Mouse (Mus musculus) embryonic facial prominence, embryonic 10.5 days (tissue): Measurements from ENCODE around the gene Tectb. TPM values are rescaled to one million over a fixed set of nuclear protein-coding genes. Genes with fewer than 3 reads are reported as not detected.

Source experiments
- DNase-seq: peaks from one replicate; pipeline ENCODE4 v3.0.0-alpha.2; 2017; ENCODE audit warnings: low spot score
- H3K27ac ChIP-seq: fragments of 300-500 bp; sonication (generic); replicated peaks from 2 replicates; pipeline ENCODE4 v1.5.1; 2016; ENCODE audit warnings: mild to moderate bottlenecking
- H3K27me3 ChIP-seq: fragments of 300-500 bp; sonication (generic); replicated peaks from 2 replicates; pipeline ENCODE4 v1.6.1; 2016; ENCODE audit warnings: low read depth, mild to moderate bottlenecking; ENCODE audit not compliant: poor library complexity, severe bottlenecking
- H3K36me3 ChIP-seq: fragments of 300-500 bp; sonication (generic); replicated peaks from 2 replicates; pipeline ENCODE4 v1.6.1; 2016; ENCODE audit warnings: mild to moderate bottlenecking, moderate library complexity
- H3K4me1 ChIP-seq: fragments of 300-500 bp; sonication (generic); 2 replicates; pipeline ENCODE4 v1.6.1; 2016
- H3K4me3 ChIP-seq: fragments of 300-500 bp; sonication (generic); 2 replicates; pipeline ENCODE4 v1.5.1; 2016; ENCODE audit warnings: mild to moderate bottlenecking, moderate library complexity
- H3K9me3 ChIP-seq: fragments of 300-500 bp; sonication (generic); 2 replicates; pipeline ENCODE4 v1.6.1; 2016; ENCODE audit warnings: mild to moderate bottlenecking
- WGBS: fragments of 180-500 bp; shearing (Covaris S2); methylation state at CpG from one replicate; pipeline ENCODE4 v1.1.7; 2016; 5-methylcytosine and 5-hydroxymethylcytosine counted together
- polyA plus RNA-seq: library from polyadenylated mRNA; unstranded; fragments of >200 nt; fragmentation: Nextera tagmentation; extraction: Ambion mirVana; gene quantifications from 2 replicates; pipeline ENCODE4 v1.2.1, GENCODE M21; 2016

The Tectb gene
- polyA plus RNA-seq = not detected in 2 replicates

GRCm38 (mm10) chr19:55180433-55180832, at the start of gene Tectb:
TSS of gene Tectb (plus strand) at chr19:55180733.
- no peak within 1 kb of the TSS for H3K4me3 ChIP-seq
- H3K27ac ChIP-seq = no peak within 1 kb of the TSS
- peaks cover 6% of the 10 kb centered on the region; the same call in 1 of the 2 replicates for H3K4me1 ChIP-seq
- 80% methylated on average over 5 of the region's 5 CpGs for WGBS
- no peaks in the 10 kb centered on the region for H3K36me3 ChIP-seq
- H3K27me3 ChIP-seq = no peaks in the 10 kb centered on the region
- DNase-seq = no peak
- no peaks in the 10 kb centered on the region for H3K9me3 ChIP-seq

GRCm38 (mm10) chr19:55131747-55132146, 48.8 kb upstream of the Tectb start:
- Histone ChIP-seq H3K4me1 (peaks cover 10% of the 10 kb centered on the region), H3K4me3 (no peak overlapping the region), H3K27ac (no peak overlapping the region), H3K9me3 (no peaks in the 10 kb centered on the region), H3K27me3 (no peaks in the 10 kb centered on the region), H3K36me3 (no peaks in the 10 kb centered on the region)
- no peak for DNase-seq
- 55% methylated on average over 1 of the region's 1 CpGs for WGBS

- peaks cover 11% of the 10 kb centered on the region for H3K4me1 ChIP-seq
- no peaks in the 10 kb centered on the region for H3K9me3 ChIP-seq
- no peak overlapping the region for H3K4me3 ChIP-seq
- 79% methylated on average over 3 of the region's 3 CpGs for WGBS
- no peak overlapping the region for H3K27ac ChIP-seq
- H3K36me3 ChIP-seq = no peaks in the 10 kb centered on the region
- no peak for DNase-seq
- no peaks in the 10 kb centered on the region for H3K27me3 ChIP-seq
These were observed 48.1 kb upstream of the Tectb start for GRCm38 (mm10) chr19:55132476-55132875.

GRCm38 (mm10) chr19:55134521-55134920, 46.0 kb upstream of the Tectb start:
- no peak overlapping the region for H3K27ac ChIP-seq
- WGBS = 90% methylated on average over 9 of the region's 9 CpGs
- DNase-seq = no peak
- H3K4me1 ChIP-seq = peaks cover 16% of the 10 kb centered on the region
- H3K27me3 ChIP-seq = no peaks in the 10 kb centered on the region
- H3K9me3 ChIP-seq = no peaks in the 10 kb centered on the region
- H3K4me3 ChIP-seq = no peak overlapping the region
- H3K36me3 ChIP-seq = no peaks in the 10 kb centered on the region

- Histone ChIP-seq H3K27me3 (no peaks in the 10 kb centered on the region), H3K4me3 (no peak overlapping the region), H3K27ac (no peak overlapping the region), H3K36me3 (no peaks in the 10 kb centered on the region), H3K9me3 (no peaks in the 10 kb centered on the region), H3K4me1 (peaks cover 16% of the 10 kb centered on the region)
- no peak for DNase-seq
- WGBS = 83% methylated on average over 3 of the region's 3 CpGs
These were observed 44.6 kb upstream of the Tectb start for GRCm38 (mm10) chr19:55135918-55136317.

- no peaks in the 10 kb centered on the region for H3K27me3 ChIP-seq
- WGBS = 75% methylated on average over 4 of the region's 4 CpGs
- no peaks in the 10 kb centered on the region for H3K9me3 ChIP-seq
- no peak for DNase-seq
- no peak overlapping the region; the same call in 1 of the 2 replicates for H3K27ac ChIP-seq
- peaks cover 22% of the 10 kb centered on the region for H3K4me1 ChIP-seq
- no peak overlapping the region for H3K4me3 ChIP-seq
- H3K36me3 ChIP-seq = no peaks in the 10 kb centered on the region
These were observed 43.7 kb upstream of the Tectb start for GRCm38 (mm10) chr19:55136693-55137427.

- H3K27me3 ChIP-seq = no peaks in the 10 kb centered on the region
- H3K4me3 ChIP-seq = no peak overlapping the region
- no peaks in the 10 kb centered on the region for H3K36me3 ChIP-seq
- 34% methylated on average over 7 of the region's 7 CpGs for WGBS
- peaks cover 30% of the 10 kb centered on the region for H3K4me1 ChIP-seq
- no peaks in the 10 kb centered on the region for H3K9me3 ChIP-seq
- peak overlapping the region; percentile 7; the same call in 1 of the 2 replicates for H3K27ac ChIP-seq
- no peak for DNase-seq
These were observed 42.6 kb upstream of the Tectb start for GRCm38 (mm10) chr19:55137884-55138283.

GRCm38 (mm10) chr19:55138506-55138905, 42.0 kb upstream of the Tectb start:
- Histone ChIP-seq H3K27me3 (no peaks in the 10 kb centered on the region), H3K9me3 (no peaks in the 10 kb centered on the region), H3K36me3 (no peaks in the 10 kb centered on the region), H3K27ac (no peak overlapping the region), H3K4me3 (no peak overlapping the region), H3K4me1 (peaks cover 36% of the 10 kb centered on the region)
- 84% methylated on average over 7 of the region's 7 CpGs for WGBS
- DNase-seq = no peak

GRCm38 (mm10) chr19:55139301-55139700, 41.2 kb upstream of the Tectb start:
- DNase-seq = no peak
- Histone ChIP-seq H3K36me3 (no peaks in the 10 kb centered on the region), H3K4me1 (peaks cover 44% of the 10 kb centered on the region), H3K27me3 (no peaks in the 10 kb centered on the region), H3K27ac (no peak overlapping the region), H3K9me3 (no peaks in the 10 kb centered on the region), H3K4me3 (no peak overlapping the region)
- WGBS = 78% methylated on average over 7 of the region's 7 CpGs

GRCm38 (mm10) chr19:55143391-55144300, 36.9 kb upstream of the Tectb start:
- DNase-seq = peak; percentile 62
- no peaks in the 10 kb centered on the region for H3K36me3 ChIP-seq
- H3K27ac ChIP-seq = peak overlapping the region; percentile 89
- no peaks in the 10 kb centered on the region for H3K27me3 ChIP-seq
- peaks cover 54% of the 10 kb centered on the region for H3K4me1 ChIP-seq
- 0 out of 2 replicates have a peak overlapping the region, but pooled peaks have one; percentile 13 for H3K4me3 ChIP-seq
- no peaks in the 10 kb centered on the region for H3K9me3 ChIP-seq
- WGBS = 14% methylated on average over 11 of the region's 11 CpGs

GRCm38 (mm10) chr19:55144691-55145090, 35.8 kb upstream of the Tectb start:
- 57% methylated on average over 5 of the region's 5 CpGs for WGBS
- Histone ChIP-seq H3K27ac (peak overlapping the region; percentile 89), H3K9me3 (no peaks in the 10 kb centered on the region), H3K27me3 (no peaks in the 10 kb centered on the region), H3K36me3 (no peaks in the 10 kb centered on the region), H3K4me3 (no peak overlapping the region), H3K4me1 (peaks cover 63% of the 10 kb centered on the region)
- peak; percentile 16 for DNase-seq

GRCm38 (mm10) chr19:55145136-55145535, 35.4 kb upstream of the Tectb start:
- Histone ChIP-seq H3K27ac (peak overlapping the region; percentile 89), H3K27me3 (no peaks in the 10 kb centered on the region), H3K9me3 (0 out of 2 replicates have a peak, but pooled peaks cover 4% of the 10 kb centered on the region), H3K36me3 (no peaks in the 10 kb centered on the region), H3K4me1 (peaks cover 63% of the 10 kb centered on the region), H3K4me3 (no peak overlapping the region)
- 76% methylated on average over 2 of the region's 2 CpGs for whole genome bisulfite sequencing
- DNase-seq = no peak
